Mouse (Mus musculus) limb, embryonic 14.5 days (tissue): Measurements from ENCODE around the gene BC037034. TPM values are rescaled to one million over a fixed set of nuclear protein-coding genes. Genes with fewer than 3 reads are reported as not detected.

ENCODE experiments used
- ATAC-seq: fragments of 200-750 bp; cut with Nextera tagmentation; 2 replicates; pipeline ENCODE4 v1.8.0; 2017; ENCODE audit warnings: low read depth, moderate number of reproducible peaks, moderate TSS enrichment; ENCODE audit not compliant: low FRiP score
- DNase-seq: peaks from one replicate; pipeline ENCODE4 v3.0.0-alpha.2; 2015; ENCODE audit warnings: low spot score
- H3K27ac ChIP-seq: fragments of 300-500 bp; sonication (generic); replicated peaks from 2 replicates; pipeline ENCODE4 v1.5.1; 2014; ENCODE audit warnings: low read depth, mild to moderate bottlenecking, low read length, moderate library complexity, mixed read lengths
- H3K27me3 ChIP-seq: fragments of 300-500 bp; sonication (generic); 2 replicates; pipeline ENCODE4 v1.6.1; 2014; ENCODE audit warnings: low read length, mixed read lengths; ENCODE audit not compliant: control insufficient read depth, insufficient read depth
- H3K36me3 ChIP-seq: fragments of 300-500 bp; sonication (generic); 2 replicates; pipeline ENCODE4 v1.6.1; 2014; ENCODE audit warnings: mild to moderate bottlenecking, low read length, moderate library complexity, mixed read lengths; ENCODE audit not compliant: control insufficient read depth, insufficient read depth
- H3K4me1 ChIP-seq: fragments of 300-500 bp; sonication (generic); 2 replicates; pipeline ENCODE4 v1.6.1; 2014; ENCODE audit warnings: antibody characterized with exemption, low read length, mixed read lengths; ENCODE audit not compliant: control insufficient read depth, insufficient read depth
- H3K4me2 ChIP-seq: fragments of 300-500 bp; sonication (generic); replicated peaks from 2 replicates; pipeline ENCODE4 v1.6.1; 2014; ENCODE audit warnings: low read depth, mild to moderate bottlenecking, low read length, moderate library complexity; ENCODE audit not compliant: severe bottlenecking
- H3K4me3 ChIP-seq: fragments of 300-500 bp; sonication (generic); replicated peaks from 2 replicates; pipeline ENCODE4 v1.5.1; 2014; ENCODE audit warnings: low read length
- H3K9ac ChIP-seq: fragments of 300-500 bp; sonication (generic); 2 replicates; pipeline ENCODE4 v1.6.1; 2014; ENCODE audit warnings: mild to moderate bottlenecking, low read depth, low read length, moderate library complexity; ENCODE audit not compliant: severe bottlenecking
- H3K9me3 ChIP-seq: fragments of 300-500 bp; sonication (generic); 2 replicates; pipeline ENCODE4 v1.6.1; 2016; ENCODE audit warnings: low read length; ENCODE audit not compliant: control insufficient read depth
- POLR2A ChIP-seq: fragments of 200-500 bp; IDR thresholded peaks from 2 replicates; pipeline ENCODE4 v1.8.0; 2012; ENCODE audit warnings: inconsistent platforms, mild to moderate bottlenecking, moderate library complexity, borderline replicate concordance; ENCODE audit not compliant: insufficient read depth, insufficient read length; ENCODE audit errors: extremely low read depth
- WGBS: fragments of 180-500 bp; shearing (Covaris S2); extraction: QIAGEN DNeasy Blood & Tissue Kit; methylation state at CpG from one replicate; pipeline ENCODE4 v1.1.7; 2014; 5-methylcytosine and 5-hydroxymethylcytosine counted together
- polyA plus RNA-seq, 2 experiments: library from polyadenylated mRNA; depleted of rRNA in 1 of 2; stranded (reverse) in 1 of 2; unstranded in 1 of 2; fragments of >200 nt; fragmentation: Nextera tagmentation in 1 of 2; extraction: Ambion mirVana in 1 of 2; gene quantifications; 2 replicates each; pipeline versions ENCODE4 v1.2.1 to v1.2.3; 2012 to 2014

The BC037034 gene
- polyA plus RNA-seq, 2 experiments: 5.2 to 81.0 TPM

GRCm38 (mm10) chr5:138262582-138263240, 1.1 kb downstream of the BC037034 start:
- DNase-seq: no peak
- TF ChIP-seq POLR2A: no peak
- H3K36me3 ChIP-seq: peaks cover 46% of the 10 kb centered on the region
- H3K9ac ChIP-seq: peak overlapping the region; percentile 90
- H3K4me2 ChIP-seq: peak overlapping the region; percentile 97
- no peak overlapping the region for H3K27ac ChIP-seq
- peak overlapping the region; percentile 93 for H3K4me3 ChIP-seq
- 67% methylated on average over 18 of the region's 18 CpGs for WGBS
- H3K27me3 ChIP-seq: no peaks in the 10 kb centered on the region
- no peaks in the 10 kb centered on the region for H3K9me3 ChIP-seq
- ATAC-seq: no peak
- H3K4me1 ChIP-seq: peaks cover 13% of the 10 kb centered on the region

GRCm38 (mm10) chr5:138262001-138262400, 1.8 kb downstream of the BC037034 start:
- no peak overlapping the region for H3K4me2 ChIP-seq
- peaks cover 13% of the 10 kb centered on the region for H3K4me1 ChIP-seq
- H3K36me3 ChIP-seq: peaks cover 47% of the 10 kb centered on the region
- no peaks in the 10 kb centered on the region for H3K27me3 ChIP-seq
- H3K9ac ChIP-seq: no peak overlapping the region
- 72% methylated on average over 4 of the region's 4 CpGs for WGBS
- no peak overlapping the region for H3K27ac ChIP-seq
- H3K9me3 ChIP-seq: no peaks in the 10 kb centered on the region
- DNase-seq (no peak), ATAC-seq (no peak)
- H3K4me3 ChIP-seq: no peak overlapping the region
- no peak for TF ChIP-seq POLR2A

GRCm38 (mm10) chr5:138260834-138261233, 3.0 kb downstream of the BC037034 start:
- H3K9ac ChIP-seq: no peak overlapping the region
- H3K27ac ChIP-seq: no peak overlapping the region
- no peaks in the 10 kb centered on the region for H3K27me3 ChIP-seq
- no peak overlapping the region for H3K4me3 ChIP-seq
- DNase-seq (no peak), ATAC-seq (no peak)
- peaks cover 47% of the 10 kb centered on the region for H3K36me3 ChIP-seq
- no peak for TF ChIP-seq POLR2A
- H3K4me1 ChIP-seq: peaks cover 19% of the 10 kb centered on the region
- WGBS: 89% methylated on average over 11 of the region's 11 CpGs
- no peak overlapping the region for H3K4me2 ChIP-seq
- H3K9me3 ChIP-seq: no peaks in the 10 kb centered on the region

- peak; percentile 2 for DNase-seq
- H3K36me3 ChIP-seq: peaks cover 47% of the 10 kb centered on the region
- 90% methylated on average over 10 of the region's 10 CpGs for WGBS
Observed at GRCm38 (mm10) chr5:138260051-138260450, 3.8 kb downstream of the BC037034 start.

GRCm38 (mm10) chr5:138258993-138259392, 4.8 kb downstream of the BC037034 start:
- H3K36me3 ChIP-seq: peaks cover 47% of the 10 kb centered on the region
- peaks cover 19% of the 10 kb centered on the region for H3K4me1 ChIP-seq
- TF ChIP-seq POLR2A: no peak
- DNase-seq: no peak
- no peak overlapping the region for H3K27ac ChIP-seq
- H3K9ac ChIP-seq: no peak overlapping the region
- WGBS: 51% methylated on average over 7 of the region's 7 CpGs
- H3K4me3 ChIP-seq: no peak overlapping the region
- no peaks in the 10 kb centered on the region for H3K9me3 ChIP-seq
- H3K4me2 ChIP-seq: no peak overlapping the region
- no peaks in the 10 kb centered on the region for H3K27me3 ChIP-seq
- ATAC-seq: no peak

More at GRCm38 (mm10) chr5:138260051-138260450, 3.8 kb downstream of the BC037034 start:
- ATAC-seq: no peak
- H3K4me3 ChIP-seq: no peak overlapping the region
- no peaks in the 10 kb centered on the region for H3K9me3 ChIP-seq
- H3K4me1 ChIP-seq: peaks cover 20% of the 10 kb centered on the region
- H3K27me3 ChIP-seq: no peaks in the 10 kb centered on the region
- H3K27ac ChIP-seq: no peak overlapping the region
- no peak overlapping the region for H3K9ac ChIP-seq
- H3K4me2 ChIP-seq: no peak overlapping the region
- TF ChIP-seq POLR2A: no peak
